Mouse (Mus musculus) bone marrow macrophage, adult 2 months (primary cell): ENCODE results near the gene Mmp27.

ENCODE experiments used
- CTCF ChIP-seq: IDR thresholded peaks from 2 replicates; pipeline ENCODE4 v1.5.1; 2012; ENCODE audit warnings: low read depth, mild to moderate bottlenecking, low read length, moderate library complexity
- POLR2A ChIP-seq: IDR thresholded peaks from 2 replicates; pipeline ENCODE4 v1.6.1; 2012; ENCODE audit warnings: mild to moderate bottlenecking, low read depth, low read length, borderline replicate concordance

DNA sequence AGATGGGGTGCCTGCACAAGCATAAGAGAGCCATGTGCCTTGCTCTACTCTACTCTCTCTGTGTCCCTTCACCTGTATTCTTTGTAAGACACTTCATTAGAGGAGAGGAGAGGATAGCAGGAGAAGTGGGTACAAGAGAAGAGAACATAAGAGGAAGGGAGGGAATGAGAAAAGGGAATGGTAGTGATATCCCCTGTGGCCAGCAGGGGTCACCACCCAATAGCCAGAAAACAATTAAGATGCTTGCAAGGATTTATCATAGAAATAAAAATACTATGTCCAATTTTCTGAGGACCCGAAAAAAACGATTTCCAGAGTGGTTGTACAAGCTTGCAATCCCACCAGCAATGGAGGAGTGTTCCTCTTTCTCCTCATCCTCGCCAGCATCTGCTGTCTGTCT, 16.8 kb upstream of the Mmp27 start:
- TF ChIP-seq POLR2A (no peak), CTCF (no peak)
